Mouse (Mus musculus): Measurements from ENCODE around the gene Rps2. TPM values are rescaled to one million over a fixed set of nuclear protein-coding genes. Genes with fewer than 3 reads are reported as not detected.
"Not testable (repeated sequence)": the region's sequence is repeated elsewhere in the genome, so short reads cannot be mapped to it uniquely, and the experiment has no call there.

The Rps2 gene
- polyA plus RNA-seq, 1 experiment, result 4,974 TPM

- 32% methylated on average over 2 of the region's 2 CpGs for WGBS
- peak; percentile 82 for DNase-seq (ENCODE audit: low read depth, low spot score)
Observed at GRCm38 (mm10) chr17:24699473-24699872, 18.4 kb upstream of the Rps2 start.

GRCm38 (mm10) chr17:24701251-24701650 is 16.7 kb upstream of the Rps2 start:
- 84% methylated on average over 9 of the region's 9 CpGs for WGBS
- DNase-seq (ENCODE audit: low read depth, low spot score), result no peak

GRCm38 (mm10) chr17:24705821-24706220 is 12.1 kb upstream of the Rps2 start:
- WGBS, result 95% methylated on average over 3 of the region's 3 CpGs

GRCm38 (mm10) chr17:24706982-24707800 is 10.7 kb upstream of the Rps2 start, which contains the start of gene Tbl3:
Gene Tbl3, minus strand, starts transcription at chr17:24707660.
- no peak for DNase-seq (ENCODE audit: low read depth, low spot score)
- WGBS, result under 1% methylated on average over 32 of the region's 32 CpGs

More at GRCm38 (mm10) chr17:24705821-24706220, 12.1 kb upstream of the Rps2 start:
- DNase-seq (ENCODE audit: low read depth, low spot score), result no peak

- DNase-seq (ENCODE audit: low read depth, low spot score), result no peak
- WGBS, result under 1% methylated on average over 24 of the region's 24 CpGs
Observed at GRCm38 (mm10) chr17:24707801-24708425, 10.0 kb upstream of the Rps2 start.

GRCm38 (mm10) chr17:24708646-24709045 is 9.3 kb upstream of the Rps2 start:
- DNase-seq (ENCODE audit: low read depth, low spot score), result no peak
- WGBS, result 18% methylated on average over 2 of the region's 2 CpGs

- 68% methylated on average over 6 of the region's 6 CpGs for WGBS
- no peak for DNase-seq (ENCODE audit: low read depth, low spot score)
Observed at GRCm38 (mm10) chr17:24715556-24715955, 2.4 kb upstream of the Rps2 start.

GRCm38 (mm10) chr17:24716166-24716682 is 1.7 kb upstream of the Rps2 start:
- DNase-seq (ENCODE audit: low read depth, low spot score), result no peak
- 94% methylated on average over 15 of the region's 15 CpGs for WGBS

GRCm38 (mm10) chr17:24718938-24719337 is 1.0 kb downstream of the Rps2 start:
- not testable (repeated sequence) for DNase-seq (ENCODE audit: low read depth, low spot score)
- 40% methylated on average over 5 of the region's 5 CpGs for WGBS

- peak; percentile 79 for DNase-seq (ENCODE audit: low read depth, low spot score)
Observed at GRCm38 (mm10) chr17:24719494-24720222, 1.7 kb downstream of the Rps2 start.

GRCm38 (mm10) chr17:24720616-24721015 is 2.7 kb downstream of the Rps2 start:
- DNase-seq (ENCODE audit: low read depth, low spot score), result not testable (repeated sequence)
- whole genome bisulfite sequencing, result under 1% methylated on average over 11 of the region's 11 CpGs

More at GRCm38 (mm10) chr17:24719494-24720222, 1.7 kb downstream of the Rps2 start:
- under 1% methylated on average over 61 of the region's 61 CpGs for WGBS

GRCm38 (mm10) chr17:24721383-24721955 is 3.6 kb downstream of the Rps2 start:
- 29% methylated on average over 7 of the region's 7 CpGs for WGBS
- not testable (repeated sequence) for DNase-seq (ENCODE audit: low read depth, low spot score)

GRCm38 (mm10) chr17:24722220-24722924 is 4.5 kb downstream of the Rps2 start:
- no peak for DNase-seq (ENCODE audit: low read depth, low spot score)

GRCm38 (mm10) chr17:24723122-24723880 is 5.4 kb downstream of the Rps2 start:
- WGBS, result under 1% methylated on average over 12 of the region's 12 CpGs
- DNase-seq (ENCODE audit: low read depth, low spot score), result no peak

More at GRCm38 (mm10) chr17:24722220-24722924, 4.5 kb downstream of the Rps2 start:
- 19% methylated on average over 13 of the region's 13 CpGs for WGBS

- WGBS, result 0% methylated on average over 15 of the region's 15 CpGs
- DNase-seq (ENCODE audit: low read depth, low spot score), result no peak
Observed at GRCm38 (mm10) chr17:24723881-24724180, 5.9 kb downstream of the Rps2 start.

- peak; percentile 75 for DNase-seq (ENCODE audit: low read depth, low spot score)
- WGBS, result under 1% methylated on average over 30 of the region's 30 CpGs
Observed at GRCm38 (mm10) chr17:24724184-24724583, 6.3 kb downstream of the Rps2 start, which contains the start of gene Ndufb10. Gene Ndufb10, minus strand, starts transcription at chr17:24724478.

GRCm38 (mm10) chr17:24725637-24726390 is 7.9 kb downstream of the Rps2 start:
- WGBS, result 71% methylated on average over 3 of the region's 3 CpGs
- DNase-seq (ENCODE audit: low read depth, low spot score), result no peak

GRCm38 (mm10) chr17:24727618-24728017 is 9.7 kb downstream of the Rps2 start, which contains the start of gene Rpl3l:
Gene Rpl3l, plus strand, starts transcription at chr17:24727820.
- DNase-seq (ENCODE audit: low read depth, low spot score), result no peak
- 61% methylated on average over 2 of the region's 2 CpGs for WGBS
